Mouse (Mus musculus): Measurements from ENCODE around the gene Edc3. TPM values are rescaled to one million over a fixed set of nuclear protein-coding genes. Genes with fewer than 3 reads are reported as not detected.

The Edc3 gene
- polyA plus RNA-seq, 1 experiment from 2014 or later = 29.9 TPM

DNA sequence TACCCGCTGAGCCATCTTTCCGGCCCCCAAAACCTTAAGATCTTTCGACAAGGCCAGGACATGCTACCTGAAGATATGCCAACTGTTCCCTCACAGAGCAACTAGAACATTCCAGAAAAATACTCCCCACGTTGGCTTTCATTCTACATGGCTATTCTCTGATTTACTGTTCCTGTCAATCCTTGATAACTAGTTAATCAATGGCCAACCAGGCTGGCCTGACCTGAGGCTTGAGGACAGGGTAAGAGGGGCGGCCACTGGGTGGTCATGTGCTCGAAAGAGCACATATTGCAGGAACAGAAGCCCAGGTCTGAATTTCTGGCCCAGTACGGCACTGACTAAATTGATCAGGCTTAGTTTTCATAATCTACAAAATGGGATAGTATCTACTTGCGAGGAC is 89.1 kb downstream of the Edc3 start:
- Histone ChIP-seq H3K9me3 (no peaks in the 10 kb centered on the region), H3K27me3 (replicated peaks) (no peaks in the 10 kb centered on the region), H3K9ac (no peak overlapping the region), H3K36me3 (no peaks in the 10 kb centered on the region), H3K4me3 (replicated peaks) (no peak overlapping the region), H3K4me1 (replicated peaks) (peaks cover 3% of the 10 kb centered on the region; the same call in 1 of the 2 replicates), H3K27ac (no peak overlapping the region), H3K4me2 (replicated peaks) (no peak overlapping the region)
- no peak for ATAC-seq
- WGBS = 88% methylated on average over 8 of the region's 8 CpGs

DNA sequence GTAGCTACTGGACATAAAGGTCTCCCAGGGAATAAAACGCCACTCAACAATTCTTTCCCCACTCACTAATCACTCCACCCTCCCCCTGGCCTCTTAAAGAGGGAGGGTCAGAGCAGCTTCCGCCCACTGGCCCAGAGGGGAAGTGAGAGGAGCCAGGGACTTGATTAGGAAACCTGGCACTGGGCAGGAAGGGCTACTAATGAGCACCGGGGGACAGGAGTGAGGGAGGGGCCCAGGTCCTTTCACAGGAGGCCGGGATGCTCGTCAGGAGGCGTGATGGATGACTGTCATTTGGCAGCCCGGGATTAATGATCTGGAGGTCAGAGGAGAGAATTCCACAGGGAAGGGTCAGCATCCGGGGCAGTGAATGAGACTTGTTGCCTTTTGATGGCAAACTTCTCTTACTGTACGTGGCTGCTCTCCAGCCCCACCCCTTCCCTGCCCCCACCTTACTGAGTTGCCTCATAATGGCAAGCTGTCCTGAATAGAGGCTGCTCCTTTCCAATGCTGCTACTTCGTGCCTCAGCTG is 90.4 kb downstream of the Edc3 start:
- no peak overlapping the region for H3K27ac ChIP-seq
- no peak overlapping the region for H3K4me2 ChIP-seq (replicated peaks)
- ATAC-seq = peak; percentile 40; the same call in 1 of the 2 replicates
- no peaks in the 10 kb centered on the region for H3K36me3 ChIP-seq
- H3K9me3 ChIP-seq = no peaks in the 10 kb centered on the region
- H3K27me3 ChIP-seq (replicated peaks) = no peaks in the 10 kb centered on the region
- H3K9ac ChIP-seq = no peak overlapping the region
- H3K4me3 ChIP-seq (replicated peaks) = no peak overlapping the region
- peaks cover 16% of the 10 kb centered on the region for H3K4me1 ChIP-seq (replicated peaks)
- 29% methylated on average over 10 of the region's 10 CpGs for whole genome bisulfite sequencing

GRCm38 (mm10) chr9:57800325-57800975 is 92.1 kb downstream of the Edc3 start:
- Histone ChIP-seq H3K9ac (no peak overlapping the region), H3K4me1 (replicated peaks) (peaks cover 21% of the 10 kb centered on the region), H3K4me2 (replicated peaks) (no peak overlapping the region), H3K36me3 (no peaks in the 10 kb centered on the region), H3K9me3 (no peaks in the 10 kb centered on the region), H3K4me3 (replicated peaks) (no peak overlapping the region), H3K27me3 (replicated peaks) (no peaks in the 10 kb centered on the region), H3K27ac (no peak overlapping the region)
- 84% methylated on average over 9 of the region's 9 CpGs for WGBS
- no peak for ATAC-seq

Other genes with a start within 250 kb of the Edc3 start
- 14.1 and 16.4 TPM in 2 replicates for gene Scamp5, start 240.5 kb upstream of the Edc3 start, polyA plus RNA-seq (2015; fragmentation: Nextera tagmentation; extraction: Ambion mirVana)
- 7.0 and 8.1 TPM in 2 replicates for gene Rpp25, start 204.5 kb upstream of the Edc3 start, polyA plus RNA-seq (2015; fragmentation: Nextera tagmentation; extraction: Ambion mirVana)
- gene Cox5a, start 187.3 kb upstream of the Edc3 start, polyA plus RNA-seq (2015; fragmentation: Nextera tagmentation; extraction: Ambion mirVana) = 844 and 895 TPM in 2 replicates
- gene Fam219b, start 171.0 kb upstream of the Edc3 start, polyA plus RNA-seq (2015; fragmentation: Nextera tagmentation; extraction: Ambion mirVana) = 17.2 and 18.2 TPM in 2 replicates
- gene Mpi, start 155.8 kb upstream of the Edc3 start, polyA plus RNA-seq (2015; fragmentation: Nextera tagmentation; extraction: Ambion mirVana) = 50.2 and 55.8 TPM in 2 replicates
- 83.9 and 84.5 TPM in 2 replicates for gene Scamp2, start 147.6 kb upstream of the Edc3 start, polyA plus RNA-seq (2015; fragmentation: Nextera tagmentation; extraction: Ambion mirVana)
- gene Ulk3, start 119.1 kb upstream of the Edc3 start, polyA plus RNA-seq (2015; fragmentation: Nextera tagmentation; extraction: Ambion mirVana) = 16.3 and 20.4 TPM in 2 replicates
- not detected in 2 replicates for gene Cplx3, start 102.3 kb upstream of the Edc3 start, polyA plus RNA-seq (2015; fragmentation: Nextera tagmentation; extraction: Ambion mirVana)
- not detected in 2 replicates for gene Lman1l, start 87.8 kb upstream of the Edc3 start, polyA plus RNA-seq (2015; fragmentation: Nextera tagmentation; extraction: Ambion mirVana)
- gene Csk, start 54.9 kb upstream of the Edc3 start, polyA plus RNA-seq (2015; fragmentation: Nextera tagmentation; extraction: Ambion mirVana) = 29.0 and 31.4 TPM in 2 replicates
- gene Cyp1a2, start 24.8 kb upstream of the Edc3 start, polyA plus RNA-seq (2015; fragmentation: Nextera tagmentation; extraction: Ambion mirVana) = not detected in 2 replicates
- not detected in 2 replicates for gene Cyp1a1, start 20.6 kb upstream of the Edc3 start, polyA plus RNA-seq (2015; fragmentation: Nextera tagmentation; extraction: Ambion mirVana)
- 57.8 and 71.7 TPM in 2 replicates for gene Clk3, start 57.3 kb downstream of the Edc3 start, polyA plus RNA-seq (2015; fragmentation: Nextera tagmentation; extraction: Ambion mirVana)
- gene Arid3b, start 128.3 kb downstream of the Edc3 start, polyA plus RNA-seq (2015; fragmentation: Nextera tagmentation; extraction: Ambion mirVana) = 7.4 and 7.8 TPM in 2 replicates
- 89.0 and 91.1 TPM in 2 replicates for gene Ubl7, start 202.4 kb downstream of the Edc3 start, polyA plus RNA-seq (2015; fragmentation: Nextera tagmentation; extraction: Ambion mirVana)
- gene Sema7a, start 231.6 kb downstream of the Edc3 start, polyA plus RNA-seq (2015; fragmentation: Nextera tagmentation; extraction: Ambion mirVana) = 0.58 and 0.89 TPM in 2 replicates

Data from intestine, embryonic 15.5 days (tissue).